Mouse (Mus musculus) limb, embryonic 12.5 days (tissue): ENCODE data around the gene Ppm1g. TPM values are rescaled to one million over a fixed set of nuclear protein-coding genes. Genes with fewer than 3 reads are reported as not detected.
A peak's percentile ranks its signal among the peaks of the same experiment; 100 is the strongest.

Experiments
- ATAC-seq: fragments of 200-750 bp; cut with Nextera tagmentation; 2 replicates; pipeline ENCODE4 v1.8.0; 2017; ENCODE audit warnings: low read depth, moderate TSS enrichment; ENCODE audit not compliant: insufficient number of reproducible peaks, insufficient read depth, low FRiP score, low TSS enrichment
- H3K27ac ChIP-seq: fragments of 300-500 bp; sonication (generic); 2 replicates; pipeline ENCODE4 v1.5.1; 2016; ENCODE audit warnings: mild to moderate bottlenecking, moderate library complexity
- H3K27me3 ChIP-seq: fragments of 300-500 bp; sonication (generic); 2 replicates; pipeline ENCODE4 v1.6.1; 2016; ENCODE audit warnings: mild to moderate bottlenecking, moderate library complexity
- H3K36me3 ChIP-seq: fragments of 300-500 bp; sonication (generic); 2 replicates; pipeline ENCODE4 v1.6.1; 2016; ENCODE audit warnings: mild to moderate bottlenecking, moderate library complexity
- H3K4me1 ChIP-seq: fragments of 300-500 bp; sonication (generic); replicated peaks from 2 replicates; pipeline ENCODE4 v1.6.1; 2016
- H3K4me2 ChIP-seq: fragments of 300-500 bp; sonication (generic); 2 replicates; pipeline ENCODE4 v1.6.1; 2016; ENCODE audit warnings: mild to moderate bottlenecking, moderate library complexity
- H3K4me3 ChIP-seq: fragments of 300-500 bp; sonication (generic); replicated peaks from 2 replicates; pipeline ENCODE4 v1.5.1; 2016; ENCODE audit warnings: mild to moderate bottlenecking
- H3K9ac ChIP-seq: fragments of 300-500 bp; sonication (generic); replicated peaks from 2 replicates; pipeline ENCODE4 v1.6.1; 2016; ENCODE audit warnings: mild to moderate bottlenecking, moderate library complexity
- H3K9me3 ChIP-seq: fragments of 300-500 bp; sonication (generic); 2 replicates; pipeline ENCODE4 v1.6.1; 2016; ENCODE audit warnings: mild to moderate bottlenecking, moderate library complexity
- WGBS: fragments of 180-500 bp; shearing (Covaris S2); methylation state at CpG from one replicate; pipeline ENCODE4 v1.1.7; 2016; 5-methylcytosine and 5-hydroxymethylcytosine counted together
- polyA plus RNA-seq: library from polyadenylated mRNA; unstranded; fragments of >200 nt; fragmentation: Nextera tagmentation; extraction: Ambion mirVana; gene quantifications from 2 replicates; pipeline ENCODE4 v1.2.1, GENCODE M21; 2016

Gene Ppm1g
- polyA plus RNA-seq = 146 and 153 TPM in 2 replicates

- WGBS = under 1% methylated on average over 70 of the region's 70 CpGs
- peak within 1 kb of the TSS; percentile 82 for H3K4me2 ChIP-seq
- H3K4me1 ChIP-seq = peaks cover 9% of the 10 kb centered on the region; the same call in 1 of the 2 replicates
- H3K4me3 ChIP-seq = peak within 1 kb of the TSS; percentile 95
- no peaks in the 10 kb centered on the region for H3K9me3 ChIP-seq
- H3K27me3 ChIP-seq = no peaks in the 10 kb centered on the region
- ATAC-seq = peak; percentile 93
- peak within 1 kb of the TSS; percentile 96 for H3K27ac ChIP-seq
- no peaks in the 10 kb centered on the region for H3K36me3 ChIP-seq
- peak within 1 kb of the TSS; percentile 88 for H3K9ac ChIP-seq
Observed at GRCm38 (mm10) chr5:31220448-31221303, at the start of gene Ppm1g. Ppm1g (minus strand) TSS chr5:31220687.

- Histone ChIP-seq H3K4me2 (no peak overlapping the region), H3K9ac (no peak overlapping the region), H3K4me1 (no peaks in the 10 kb centered on the region), H3K9me3 (no peaks in the 10 kb centered on the region), H3K36me3 (peaks cover 96% of the 10 kb centered on the region), H3K27me3 (no peaks in the 10 kb centered on the region), H3K4me3 (no peak overlapping the region), H3K27ac (no peak overlapping the region)
- ATAC-seq = no peak
- 88% methylated on average over 6 of the region's 6 CpGs for WGBS
Observed at GRCm38 (mm10) chr5:31267686-31268085, 47.2 kb upstream of the Ppm1g start.

GRCm38 (mm10) chr5:31266101-31266500 is 45.6 kb upstream of the Ppm1g start:
- Histone ChIP-seq H3K9me3 (no peaks in the 10 kb centered on the region), H3K4me1 (no peaks in the 10 kb centered on the region), H3K9ac (no peak overlapping the region), H3K27me3 (no peaks in the 10 kb centered on the region), H3K4me2 (no peak overlapping the region), H3K27ac (no peak overlapping the region), H3K4me3 (no peak overlapping the region), H3K36me3 (peaks cover 97% of the 10 kb centered on the region)
- no peak for ATAC-seq
- 89% methylated on average over 7 of the region's 7 CpGs for WGBS

GRCm38 (mm10) chr5:31257616-31258015 is 37.1 kb upstream of the Ppm1g start:
- 78% methylated on average over 11 of the region's 11 CpGs for WGBS
- Histone ChIP-seq H3K36me3 (peaks cover 91% of the 10 kb centered on the region), H3K4me1 (peaks cover 11% of the 10 kb centered on the region), H3K27me3 (no peaks in the 10 kb centered on the region), H3K27ac (no peak overlapping the region), H3K9ac (no peak overlapping the region), H3K9me3 (no peaks in the 10 kb centered on the region), H3K4me3 (no peak overlapping the region), H3K4me2 (no peak overlapping the region)
- no peak for ATAC-seq

GRCm38 (mm10) chr5:31255971-31256370 is 35.5 kb upstream of the Ppm1g start:
- H3K9ac ChIP-seq = no peak overlapping the region

GRCm38 (mm10) chr5:31255381-31255780 is 34.9 kb upstream of the Ppm1g start:
- Histone ChIP-seq H3K4me3 (no peak overlapping the region), H3K4me1 (peaks cover 34% of the 10 kb centered on the region), H3K27me3 (no peaks in the 10 kb centered on the region), H3K9ac (no peak overlapping the region), H3K4me2 (no peak overlapping the region), H3K36me3 (peaks cover 84% of the 10 kb centered on the region), H3K27ac (no peak overlapping the region), H3K9me3 (no peaks in the 10 kb centered on the region)
- WGBS = 84% methylated on average over 2 of the region's 2 CpGs
- no peak for ATAC-seq

More at GRCm38 (mm10) chr5:31255971-31256370, 35.5 kb upstream of the Ppm1g start:
- peaks cover 28% of the 10 kb centered on the region for H3K4me1 ChIP-seq
- peaks cover 84% of the 10 kb centered on the region for H3K36me3 ChIP-seq
- no peaks in the 10 kb centered on the region for H3K27me3 ChIP-seq
- WGBS = 86% methylated on average over 2 of the region's 2 CpGs
- H3K4me3 ChIP-seq = no peak overlapping the region
- no peaks in the 10 kb centered on the region for H3K9me3 ChIP-seq
- H3K4me2 ChIP-seq = no peak overlapping the region
- ATAC-seq = no peak
- H3K27ac ChIP-seq = no peak overlapping the region

- Histone ChIP-seq H3K27ac (no peak overlapping the region), H3K36me3 (peaks cover 84% of the 10 kb centered on the region), H3K4me1 (peaks cover 35% of the 10 kb centered on the region), H3K27me3 (no peaks in the 10 kb centered on the region), H3K4me2 (no peak overlapping the region), H3K4me3 (no peak overlapping the region), H3K9ac (no peak overlapping the region), H3K9me3 (no peaks in the 10 kb centered on the region)
- WGBS = 86% methylated on average over 8 of the region's 8 CpGs
- ATAC-seq = no peak
Observed at GRCm38 (mm10) chr5:31254901-31255300, 34.4 kb upstream of the Ppm1g start.

GRCm38 (mm10) chr5:31254452-31254851 is 34.0 kb upstream of the Ppm1g start:
- H3K4me1 ChIP-seq = peaks cover 35% of the 10 kb centered on the region
- no peak overlapping the region for H3K9ac ChIP-seq
- H3K4me2 ChIP-seq = no peak overlapping the region
- no peaks in the 10 kb centered on the region for H3K27me3 ChIP-seq
- H3K27ac ChIP-seq = no peak overlapping the region
- peaks cover 84% of the 10 kb centered on the region for H3K36me3 ChIP-seq
- H3K9me3 ChIP-seq = no peaks in the 10 kb centered on the region
- ATAC-seq = no peak
- no peak overlapping the region for H3K4me3 ChIP-seq
- WGBS = 80% methylated on average over 7 of the region's 7 CpGs

- H3K27ac ChIP-seq = peak overlapping the region; percentile 84
- H3K9ac ChIP-seq = no peak overlapping the region
- H3K4me2 ChIP-seq = no peak overlapping the region
- no peak overlapping the region for H3K4me3 ChIP-seq
- no peaks in the 10 kb centered on the region for H3K27me3 ChIP-seq
- no peak for ATAC-seq
- WGBS = 95% methylated on average over 8 of the region's 8 CpGs
- no peaks in the 10 kb centered on the region for H3K9me3 ChIP-seq
- H3K4me1 ChIP-seq = peaks cover 35% of the 10 kb centered on the region
- peaks cover 84% of the 10 kb centered on the region for H3K36me3 ChIP-seq
Observed at GRCm38 (mm10) chr5:31253806-31254205, 33.3 kb upstream of the Ppm1g start.

- peak; percentile 2; the same call in 1 of the 2 replicates for ATAC-seq
- Histone ChIP-seq H3K36me3 (peaks cover 87% of the 10 kb centered on the region), H3K9me3 (no peaks in the 10 kb centered on the region), H3K4me3 (no peak overlapping the region), H3K9ac (no peak overlapping the region), H3K4me2 (peak overlapping the region; percentile 18), H3K4me1 (peaks cover 35% of the 10 kb centered on the region), H3K27me3 (no peaks in the 10 kb centered on the region), H3K27ac (peak overlapping the region; percentile 84)
- WGBS = 49% methylated on average over 16 of the region's 16 CpGs
Observed at GRCm38 (mm10) chr5:31252795-31253545, 32.5 kb upstream of the Ppm1g start.

- H3K9me3 ChIP-seq = no peaks in the 10 kb centered on the region
- ATAC-seq = no peak
- WGBS = 38% methylated on average over 10 of the region's 10 CpGs
- H3K27ac ChIP-seq = peak overlapping the region; percentile 84
- H3K4me3 ChIP-seq = peak overlapping the region; percentile 45
- peaks cover 35% of the 10 kb centered on the region for H3K4me1 ChIP-seq
- H3K4me2 ChIP-seq = peak overlapping the region; percentile 64
- H3K36me3 ChIP-seq = peaks cover 88% of the 10 kb centered on the region
- H3K9ac ChIP-seq = peak overlapping the region; percentile 59
- no peaks in the 10 kb centered on the region for H3K27me3 ChIP-seq
Observed at GRCm38 (mm10) chr5:31252151-31252550, 31.7 kb upstream of the Ppm1g start.
